Mouse (Mus musculus) spleen, adult 2 months (tissue): ENCODE data around the gene Brca2. TPM values are rescaled to one million over a fixed set of nuclear protein-coding genes. Genes with fewer than 3 reads are reported as not detected.

ENCODE experiments used
- DNase-seq, 2 experiments: peaks; one replicate each; pipeline versions ENCODE4 v3.0.0 to v3.0.0-alpha.2; 2012 to 2021; ENCODE audit warnings: low spot score in 2 of 2, low read depth in 1 of 2
- H3K27ac ChIP-seq: fragments of 200-500 bp; 2 replicates; pipeline ENCODE4 v1.5.1; 2012; ENCODE audit warnings: low read length, inconsistent platforms; ENCODE audit not compliant: insufficient read depth
- H3K27me3 ChIP-seq: fragments of 200-500 bp; 2 replicates; pipeline ENCODE4 v1.6.1; 2012; ENCODE audit warnings: mild to moderate bottlenecking, moderate library complexity, low read length, inconsistent platforms; ENCODE audit not compliant: control insufficient read depth, insufficient read depth
- H3K36me3 ChIP-seq: fragments of 200-500 bp; 2 replicates; pipeline ENCODE4 v1.6.1; 2012; ENCODE audit warnings: mild to moderate bottlenecking, low read length, inconsistent platforms; ENCODE audit not compliant: control insufficient read depth, insufficient read depth
- H3K4me1 ChIP-seq: fragments of 200-500 bp; 2 replicates; pipeline ENCODE4 v1.6.1; 2011; ENCODE audit warnings: inconsistent platforms; ENCODE audit not compliant: control insufficient read depth, insufficient read depth, insufficient read length
- H3K4me3 ChIP-seq: fragments of 200-500 bp; 2 replicates; pipeline ENCODE4 v1.5.1; 2011; ENCODE audit warnings: mild to moderate bottlenecking, inconsistent platforms; ENCODE audit not compliant: insufficient read depth, insufficient read length; ENCODE audit errors: extremely low read depth
- CTCF ChIP-seq: fragments of 200-500 bp; IDR thresholded peaks from 2 replicates; pipeline ENCODE4 v1.5.1; 2011; ENCODE audit warnings: mild to moderate bottlenecking, inconsistent platforms; ENCODE audit not compliant: insufficient read depth, insufficient read length, insufficient replicate concordance; ENCODE audit errors: extremely low read depth
- POLR2A ChIP-seq: fragments of 200-500 bp; IDR thresholded peaks from 2 replicates; pipeline ENCODE4 v1.6.1; 2011; ENCODE audit warnings: low read depth, low read length, inconsistent platforms
- WGBS: fragments of 180-500 bp; shearing (Covaris S2); methylation state at CpG from one replicate; pipeline ENCODE4 v1.1.7; 2018; 5-methylcytosine and 5-hydroxymethylcytosine counted together
- polyA plus RNA-seq: library from polyadenylated mRNA; depleted of rRNA; stranded (reverse); fragments of >200 nt; gene quantifications from 2 replicates; pipeline ENCODE4 v1.2.3, GENCODE M21; 2012

Gene Brca2
- polyA plus RNA-seq, 1 experiment, result 3.1 TPM

DNA sequence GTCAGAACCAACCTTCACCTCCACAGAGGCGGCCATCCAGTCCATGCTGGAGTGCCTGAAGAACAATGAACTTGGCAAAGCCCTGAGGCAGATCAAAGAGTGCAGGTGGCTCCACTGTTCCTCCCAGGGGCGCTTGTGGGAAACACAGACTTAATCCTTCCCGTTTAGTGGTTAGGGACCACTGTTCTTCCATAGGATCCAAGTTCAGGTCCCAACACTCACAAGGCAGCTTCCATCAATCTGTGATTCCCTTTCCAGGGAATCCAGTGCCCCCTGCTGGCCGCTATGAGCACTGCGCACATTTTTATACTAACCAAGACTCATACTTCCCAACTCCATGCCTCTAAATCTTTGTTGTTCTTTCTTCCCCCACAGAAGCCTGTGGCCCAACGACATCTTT, 26.6 kb upstream of the Brca2 start:
- H3K27ac ChIP-seq, result no peak overlapping the region
- TF ChIP-seq CTCF, result peak; percentile 66; the same call in 1 of the 2 replicates
- TF ChIP-seq POLR2A, result no peak
- peak in 1 of 2 experiments; percentile 29 for DNase-seq
- peaks cover 6% of the 10 kb centered on the region for H3K36me3 ChIP-seq
- no peaks in the 10 kb centered on the region for H3K27me3 ChIP-seq
- H3K4me1 ChIP-seq, result no peaks in the 10 kb centered on the region
- 66% methylated on average over 6 of the region's 6 CpGs for WGBS
- H3K4me3 ChIP-seq, result no peak overlapping the region

GRCm38 (mm10) chr5:150510451-150511225, 11.8 kb upstream of the Brca2 start:
- H3K27me3 ChIP-seq, result no peaks in the 10 kb centered on the region

GRCm38 (mm10) chr5:150513264-150513663, 9.2 kb upstream of the Brca2 start:
- Histone ChIP-seq H3K4me1 (no peaks in the 10 kb centered on the region), H3K36me3 (no peaks in the 10 kb centered on the region), H3K27ac (no peak overlapping the region), H3K27me3 (no peaks in the 10 kb centered on the region), H3K4me3 (no peak overlapping the region)
- TF ChIP-seq CTCF, result no peak
- no peak for TF ChIP-seq POLR2A
- DNase-seq, result no peak
- 91% methylated on average over 4 of the region's 4 CpGs for WGBS

More at GRCm38 (mm10) chr5:150510451-150511225, 11.8 kb upstream of the Brca2 start:
- no peak for TF ChIP-seq POLR2A
- TF ChIP-seq CTCF, result no peak
- Histone ChIP-seq H3K27ac (no peak overlapping the region), H3K36me3 (no peaks in the 10 kb centered on the region), H3K4me1 (no peaks in the 10 kb centered on the region), H3K4me3 (no peak overlapping the region)
- WGBS, result 73% methylated on average over 6 of the region's 6 CpGs
- no peak for DNase-seq

DNA sequence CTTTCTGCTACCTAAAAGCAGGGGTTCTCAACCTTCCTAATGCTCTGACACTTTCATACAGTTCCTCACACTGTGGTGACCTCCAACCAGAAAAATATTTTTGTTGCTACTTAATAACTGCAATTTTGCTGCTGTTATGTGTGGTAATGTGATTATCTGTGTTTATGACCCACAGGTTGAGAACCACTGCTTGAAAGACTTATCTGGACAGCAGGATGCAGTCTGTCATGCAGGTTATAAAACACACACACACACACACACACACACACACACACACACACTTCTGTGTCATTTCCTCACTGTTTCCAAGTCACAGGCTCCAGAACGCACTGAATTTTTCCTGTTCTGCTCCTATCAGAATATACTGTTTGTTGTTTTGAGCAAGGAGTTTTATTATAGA, 8.4 kb upstream of the Brca2 start:
- DNase-seq, result no peak
- Histone ChIP-seq H3K4me1 (no peaks in the 10 kb centered on the region), H3K4me3 (no peak overlapping the region), H3K27me3 (no peaks in the 10 kb centered on the region), H3K27ac (no peak overlapping the region), H3K36me3 (no peaks in the 10 kb centered on the region)
- WGBS, result 82% methylated on average over 1 of the region's 1 CpGs
- TF ChIP-seq POLR2A (no peak), CTCF (no peak)

DNA sequence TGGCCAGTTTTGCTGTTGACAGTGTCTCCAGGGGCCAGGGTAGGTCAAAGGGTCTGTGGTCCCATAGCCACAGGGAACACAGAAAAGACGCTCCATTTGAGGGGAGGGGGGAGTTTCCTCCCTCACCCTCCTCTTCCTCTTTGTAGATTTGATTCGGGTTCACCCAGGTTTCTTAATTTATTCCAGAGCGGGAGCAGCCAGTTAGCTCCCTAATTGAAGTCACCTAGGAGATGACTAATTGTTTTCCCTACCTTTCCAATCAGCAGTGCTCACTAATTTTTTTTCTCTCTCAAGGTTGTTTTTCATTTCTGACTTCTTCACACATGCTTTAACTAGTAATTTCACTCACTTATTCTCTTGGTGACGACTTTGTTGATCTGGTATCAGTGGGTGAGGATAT, 4.4 kb upstream of the Brca2 start, which contains the start of gene Zar1l:
TSS of gene Zar1l (minus strand) at position 101 of the 400 bp plus-strand sequence.
- TF ChIP-seq POLR2A (no peak), CTCF (no peak)
- no peak within 1 kb of the TSS for H3K4me3 ChIP-seq
- H3K27ac ChIP-seq, result no peak within 1 kb of the TSS
- DNase-seq, result no peak
- WGBS, result 62% methylated on average over 4 of the region's 4 CpGs
- no peaks in the 10 kb centered on the region for H3K4me1 ChIP-seq
- no peaks in the 10 kb centered on the region for H3K27me3 ChIP-seq
- no peaks in the 10 kb centered on the region for H3K36me3 ChIP-seq

DNA sequence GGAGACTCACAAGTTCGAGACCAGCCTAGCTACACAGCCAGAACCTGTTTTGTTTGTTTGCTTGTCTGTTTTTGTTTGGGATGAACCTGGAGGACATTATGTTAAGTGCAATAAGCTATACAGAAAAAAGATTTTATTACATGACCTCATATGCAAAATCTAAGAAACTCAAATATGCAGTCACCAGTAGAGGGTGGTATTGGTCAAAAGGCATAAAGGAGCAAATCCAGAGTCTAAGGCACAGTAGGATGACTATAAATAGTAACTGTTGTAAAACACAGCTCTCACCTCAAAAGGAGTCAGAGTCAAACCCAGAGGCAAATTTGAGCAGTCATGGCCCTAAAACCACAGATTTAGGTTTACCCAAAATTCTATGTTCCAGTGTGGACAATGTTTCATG, 2.9 kb upstream of the Brca2 start:
- 89% methylated on average over 1 of the region's 1 CpGs for WGBS
- DNase-seq, result peak in 1 of 2 experiments; percentile 29

DNA sequence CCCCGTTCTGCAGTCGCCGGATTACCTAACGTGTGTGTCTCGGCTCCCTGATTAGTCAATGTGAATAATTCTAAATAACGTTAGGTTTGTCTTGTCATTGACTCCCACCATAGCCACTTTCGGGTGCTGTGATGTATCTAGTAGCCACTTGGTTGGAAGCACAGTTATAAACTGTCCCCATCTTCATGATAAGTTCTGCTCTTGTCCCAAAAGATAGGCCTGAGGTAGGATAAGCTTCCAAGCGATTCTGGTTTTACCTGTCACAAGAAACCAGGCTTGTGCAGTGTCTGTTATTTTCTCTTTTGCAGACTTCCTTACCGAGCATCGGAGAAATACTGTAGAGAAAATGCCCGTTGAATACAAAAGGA, 421 bp downstream of the Brca2 start:
- Histone ChIP-seq H3K36me3 (no peaks in the 10 kb centered on the region), H3K4me1 (no peaks in the 10 kb centered on the region), H3K27me3 (no peaks in the 10 kb centered on the region), H3K4me3 (peak overlapping the region; percentile 94), H3K27ac (no peak overlapping the region)
- DNase-seq, result no peak
- under 1% methylated on average over 11 of the region's 11 CpGs for WGBS
- TF ChIP-seq POLR2A, result no peak
- TF ChIP-seq CTCF, result no peak

More for the DNA sequence above, 2.9 kb upstream of the Brca2 start:
- H3K4me3 ChIP-seq, result no peak overlapping the region
- H3K36me3 ChIP-seq, result no peaks in the 10 kb centered on the region
- H3K4me1 ChIP-seq, result no peaks in the 10 kb centered on the region
- no peaks in the 10 kb centered on the region for H3K27me3 ChIP-seq
- no peak overlapping the region for H3K27ac ChIP-seq
- TF ChIP-seq CTCF, result no peak
- no peak for TF ChIP-seq POLR2A
